Mouse (Mus musculus) monocyte, adult 5-6 weeks (primary cell): ENCODE data around the gene Nfia. TPM values are rescaled to one million over a fixed set of nuclear protein-coding genes. Genes with fewer than 3 reads are reported as not detected.
A peak's percentile ranks its signal among the peaks of the same experiment; 100 is the strongest.

ENCODE experiments used
- ATAC-seq: fragments of 153-309, 156-312 bp; replicated peaks from 2 replicates; pipeline ENCODE4 v1.8.0; 2017; ENCODE audit warnings: mild to moderate bottlenecking; ENCODE audit not compliant: low TSS enrichment, insufficient number of reproducible peaks, severe bottlenecking, poor library complexity, low FRiP score
- total RNA-seq: library from RNA; stranded (forward); fragments of 200-1000, 200-491, 200-594 nt; gene quantifications from 3 replicates; pipeline ENCODE4 v1.2.3, GENCODE M21; 2017

Gene Nfia
- total RNA-seq, 1 experiment from 2014 or later = 0.67 TPM

DNA sequence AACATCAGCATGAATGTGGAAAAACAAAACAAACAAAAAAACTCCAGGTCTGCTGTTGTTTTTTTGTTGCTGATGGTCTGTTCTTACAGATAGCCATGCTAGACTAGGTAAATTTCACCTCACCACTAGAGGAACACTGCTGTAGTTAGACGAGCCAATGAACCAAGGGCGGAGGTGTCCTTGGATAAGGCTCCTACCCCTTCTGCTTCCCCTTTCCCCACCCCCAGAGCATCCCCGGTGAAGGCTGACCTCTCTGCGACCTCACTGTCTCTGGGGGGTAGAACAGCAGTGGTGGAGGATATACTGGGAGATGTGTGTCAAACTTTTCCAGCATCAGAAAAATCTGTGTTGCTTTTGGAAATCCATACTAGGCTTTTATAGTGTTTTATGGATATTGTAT, 7.9 kb upstream of the Nfia start:
- ATAC-seq = no peak

- ATAC-seq = no peak
These were observed 7.1 kb upstream of the Nfia start for GRCm38 (mm10) chr4:97765341-97766020.

DNA sequence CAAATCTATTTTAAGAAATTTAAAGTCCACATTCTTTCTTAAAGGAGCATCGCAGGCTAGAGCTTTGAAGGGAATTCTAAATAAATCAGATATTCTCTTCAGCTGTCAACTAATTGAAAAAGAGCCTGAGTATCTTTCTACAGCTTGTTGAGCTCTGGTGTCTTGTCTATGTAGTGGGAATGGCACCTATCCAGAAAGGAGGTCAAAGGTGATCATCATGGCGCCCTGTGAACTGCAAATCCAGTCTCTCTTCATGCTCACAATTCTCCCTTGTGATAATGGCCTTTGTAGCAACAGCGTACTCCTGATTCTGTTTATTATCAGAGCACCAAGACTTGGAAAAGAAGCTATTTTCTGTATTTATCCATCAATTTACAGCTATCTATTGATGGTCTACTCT, 6.4 kb upstream of the Nfia start:
- ATAC-seq = no peak

- ATAC-seq = no peak
These were observed 5.5 kb upstream of the Nfia start for GRCm38 (mm10) chr4:97767025-97767424.

- ATAC-seq = no peak
These were observed 5.0 kb upstream of the Nfia start for GRCm38 (mm10) chr4:97767516-97767915.

GRCm38 (mm10) chr4:97769861-97770260, 2.7 kb upstream of the Nfia start:
- no peak for ATAC-seq

- no peak for ATAC-seq
These were observed 1.1 kb upstream of the Nfia start for GRCm38 (mm10) chr4:97771426-97771825.

- peak; percentile 97 for ATAC-seq
These were observed 450 bp upstream of the Nfia start for GRCm38 (mm10) chr4:97772084-97772484.

- ATAC-seq = peak; percentile 79
These were observed 618 bp downstream of the Nfia start for GRCm38 (mm10) chr4:97773110-97773593.

GRCm38 (mm10) chr4:97773791-97774190, 1.3 kb downstream of the Nfia start:
- ATAC-seq = no peak

GRCm38 (mm10) chr4:97774446-97774950, 2.0 kb downstream of the Nfia start:
- ATAC-seq = no peak

GRCm38 (mm10) chr4:97775059-97775458, 2.5 kb downstream of the Nfia start:
- ATAC-seq = no peak

- ATAC-seq = no peak
These were observed 3.1 kb downstream of the Nfia start for GRCm38 (mm10) chr4:97775494-97776265.

- ATAC-seq = no peak
These were observed 4.0 kb downstream of the Nfia start for GRCm38 (mm10) chr4:97776388-97777080.

GRCm38 (mm10) chr4:97777081-97777705, 4.7 kb downstream of the Nfia start:
- ATAC-seq = no peak

DNA sequence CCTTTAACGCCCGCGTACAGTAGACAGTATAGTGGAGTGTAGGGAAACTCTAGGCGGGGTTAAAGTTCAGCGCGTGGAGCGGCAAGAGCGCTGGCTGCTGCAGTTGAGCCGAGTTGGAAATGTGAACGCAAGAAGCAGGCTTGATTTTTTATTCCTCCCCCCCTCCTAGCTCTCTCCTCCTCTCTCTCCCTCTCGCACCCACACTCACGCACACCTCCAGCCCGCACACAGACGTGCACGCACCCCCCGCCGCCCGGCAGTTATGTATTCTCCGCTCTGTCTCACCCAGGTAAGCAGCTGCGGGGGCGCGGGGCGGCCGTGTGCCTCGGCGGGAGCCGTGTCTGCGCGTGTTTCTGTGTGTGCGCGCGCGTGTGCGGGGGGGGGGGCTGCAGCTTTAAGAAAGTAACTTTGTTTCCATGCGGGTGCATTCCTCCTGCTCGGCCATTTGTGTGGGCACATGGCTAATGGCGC, 5.2 kb downstream of the Nfia start, which contains the start of gene E130114P18Rik:
E130114P18Rik (minus strand) TSS at position 373 of the 471 bp plus-strand sequence.
- ATAC-seq = peak; percentile 52; the same call in 1 of the 2 replicates

DNA sequence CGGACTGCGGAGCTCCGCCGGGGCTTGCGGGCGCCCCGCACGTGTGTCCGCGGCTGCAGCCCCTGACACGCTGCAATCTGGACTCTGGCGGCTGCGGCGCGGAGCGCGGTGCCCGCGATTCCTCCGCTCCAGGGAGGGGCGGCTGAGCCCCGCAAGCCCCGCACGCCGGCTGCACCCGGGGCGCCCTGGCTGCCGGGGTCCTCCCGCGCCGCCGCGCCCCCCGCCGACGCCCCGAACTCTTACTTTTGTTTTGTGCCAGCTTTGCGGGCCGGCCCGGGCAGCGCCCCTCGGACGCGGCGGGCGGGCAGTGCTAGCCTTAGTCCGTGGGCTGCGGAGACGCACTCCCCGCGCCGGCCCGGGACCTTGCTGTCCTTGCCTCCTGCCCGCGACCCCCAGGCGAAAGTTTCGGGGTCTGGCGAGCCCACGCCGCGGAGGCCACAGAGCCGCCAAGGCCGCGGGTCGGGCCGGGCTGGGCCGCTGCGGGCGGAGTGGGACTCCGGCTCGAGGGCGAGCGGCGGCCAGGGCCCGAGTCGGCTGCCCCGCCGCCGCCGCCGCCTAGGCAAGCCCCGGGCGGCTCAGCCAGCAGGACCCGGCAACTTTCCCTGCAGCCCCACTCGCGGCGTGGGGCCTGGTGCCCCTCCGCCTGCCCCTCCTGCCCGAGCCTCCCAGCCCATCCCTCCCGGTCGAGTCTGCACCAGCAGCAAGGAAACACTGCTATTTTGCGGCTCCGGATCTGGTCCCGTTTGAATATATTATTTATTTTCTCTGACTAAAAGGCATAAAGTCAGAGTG, 5.9 kb downstream of the Nfia start:
- ATAC-seq = no peak
